Mouse (Mus musculus) intestine, embryonic 14.5 days (tissue): ENCODE measurements at regions not wholly inside any gene's neighbourhood (a gene's known extent, or its start where the extent isn't known, plus 50 kb on each side); places are given as distances from the start of the nearest gene placed in this dataset.

ENCODE experiments used
- ATAC-seq: fragments of 200-750 bp; cut with Nextera tagmentation; replicated peaks from 2 replicates; pipeline ENCODE4 v1.8.0; 2017; ENCODE audit warnings: low read depth, moderate number of reproducible peaks, moderate TSS enrichment, moderate library complexity; ENCODE audit not compliant: low FRiP score, low TSS enrichment
- DNase-seq: peaks from one replicate; pipeline ENCODE4 v3.0.0-alpha.2; 2018; ENCODE audit warnings: low spot score
- H3K27ac ChIP-seq: fragments of 300-500 bp; sonication (generic); 2 replicates; pipeline ENCODE4 v1.5.1; 2014; ENCODE audit warnings: low read depth, mild to moderate bottlenecking, control low read depth
- H3K27me3 ChIP-seq: fragments of 300-500 bp; sonication (generic); replicated peaks from 2 replicates; pipeline ENCODE4 v1.6.1; 2014; ENCODE audit warnings: low read length, control low read depth; ENCODE audit not compliant: control insufficient read depth, insufficient read depth
- H3K36me3 ChIP-seq: fragments of 300-500 bp; sonication (generic); 2 replicates; pipeline ENCODE4 v1.6.1; 2014; ENCODE audit warnings: low read length, control low read depth; ENCODE audit not compliant: control insufficient read depth, insufficient read depth
- H3K4me1 ChIP-seq: fragments of 300-500 bp; sonication (generic); replicated peaks from 2 replicates; pipeline ENCODE4 v1.6.1; 2014; ENCODE audit warnings: low read length, control low read depth, mixed read lengths; ENCODE audit not compliant: control insufficient read depth, insufficient read depth
- H3K4me2 ChIP-seq: fragments of 300-500 bp; sonication (generic); 2 replicates; pipeline ENCODE4 v1.6.1; 2014; ENCODE audit warnings: low read length
- H3K4me3 ChIP-seq: fragments of 300-500 bp; sonication (generic); 2 replicates; pipeline ENCODE4 v1.5.1; 2014; ENCODE audit warnings: low read depth, low read length, control low read depth, mixed read lengths
- H3K9ac ChIP-seq: fragments of 300-500 bp; sonication (generic); 2 replicates; pipeline ENCODE4 v1.6.1; 2014; ENCODE audit warnings: mild to moderate bottlenecking, low read length
- H3K9me3 ChIP-seq: fragments of 300-500 bp; sonication (generic); 2 replicates; pipeline ENCODE4 v1.6.1; 2016; ENCODE audit warnings: low read length, control low read depth; ENCODE audit not compliant: control insufficient read depth
- WGBS: fragments of 180-500 bp; shearing (Covaris S2); extraction: QIAGEN DNeasy Blood & Tissue Kit; methylation state at CpG from one replicate; pipeline ENCODE4 v1.1.7; 2014; 5-methylcytosine and 5-hydroxymethylcytosine counted together

GRCm38 (mm10) chr4:131416209-131416608 lies 421.9 kb downstream of the Ptpru start:
- ATAC-seq (no peak), DNase-seq (no peak)
- H3K27me3 ChIP-seq = no peaks in the 10 kb centered on the region
- H3K4me1 ChIP-seq = no peaks in the 10 kb centered on the region
- H3K36me3 ChIP-seq = no peaks in the 10 kb centered on the region
- no peak overlapping the region for H3K9ac ChIP-seq
- no peak overlapping the region for H3K27ac ChIP-seq
- H3K4me2 ChIP-seq = no peak overlapping the region
- 44% methylated on average over 3 of the region's 3 CpGs for WGBS
- no peaks in the 10 kb centered on the region for H3K9me3 ChIP-seq
- no peak overlapping the region for H3K4me3 ChIP-seq

DNA sequence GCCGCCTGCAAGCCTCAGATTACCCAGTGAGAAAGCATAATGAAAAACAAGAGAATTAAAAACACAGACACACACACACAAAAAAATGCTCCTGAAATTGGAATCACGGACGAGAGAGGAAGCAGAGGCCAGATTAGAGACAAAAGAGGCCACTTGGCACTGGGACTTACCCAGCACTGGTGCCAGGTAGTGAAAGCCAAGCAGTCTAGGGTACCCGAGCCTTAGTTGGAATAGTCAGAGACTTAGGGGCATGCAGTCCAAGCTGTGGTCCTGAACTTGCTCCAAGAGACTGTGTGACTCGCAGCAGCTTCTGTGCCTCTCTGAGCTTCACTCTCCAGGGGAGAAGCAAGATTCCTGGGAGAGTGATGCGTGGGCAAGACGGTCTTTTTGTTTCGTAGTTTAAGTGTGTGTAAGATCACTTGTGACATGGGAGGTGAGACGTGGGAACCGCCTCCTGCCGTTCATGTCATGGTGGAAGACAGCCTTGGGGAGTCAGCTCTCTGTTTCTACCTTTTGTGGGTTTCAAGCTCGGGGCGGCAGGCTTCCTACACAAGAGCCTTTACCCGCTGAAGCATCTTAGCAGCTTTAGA lies 420.8 kb downstream of the Ptpru start:
- DNase-seq = no peak
- Histone ChIP-seq H3K27ac (no peak overlapping the region), H3K9ac (no peak overlapping the region), H3K4me1 (no peaks in the 10 kb centered on the region), H3K4me3 (no peak overlapping the region), H3K9me3 (no peaks in the 10 kb centered on the region), H3K4me2 (no peak overlapping the region), H3K27me3 (no peaks in the 10 kb centered on the region), H3K36me3 (no peaks in the 10 kb centered on the region)
- ATAC-seq = no peak
- 83% methylated on average over 14 of the region's 14 CpGs for WGBS

GRCm38 (mm10) chr4:131425311-131425710 lies 412.8 kb downstream of the Ptpru start:
- 57% methylated on average over 11 of the region's 11 CpGs for WGBS
- Histone ChIP-seq H3K36me3 (no peaks in the 10 kb centered on the region), H3K4me1 (no peaks in the 10 kb centered on the region), H3K4me3 (no peak overlapping the region), H3K27ac (no peak overlapping the region), H3K9ac (no peak overlapping the region), H3K27me3 (no peaks in the 10 kb centered on the region), H3K4me2 (no peak overlapping the region), H3K9me3 (no peaks in the 10 kb centered on the region)
- ATAC-seq = no peak
- DNase-seq = no peak

DNA sequence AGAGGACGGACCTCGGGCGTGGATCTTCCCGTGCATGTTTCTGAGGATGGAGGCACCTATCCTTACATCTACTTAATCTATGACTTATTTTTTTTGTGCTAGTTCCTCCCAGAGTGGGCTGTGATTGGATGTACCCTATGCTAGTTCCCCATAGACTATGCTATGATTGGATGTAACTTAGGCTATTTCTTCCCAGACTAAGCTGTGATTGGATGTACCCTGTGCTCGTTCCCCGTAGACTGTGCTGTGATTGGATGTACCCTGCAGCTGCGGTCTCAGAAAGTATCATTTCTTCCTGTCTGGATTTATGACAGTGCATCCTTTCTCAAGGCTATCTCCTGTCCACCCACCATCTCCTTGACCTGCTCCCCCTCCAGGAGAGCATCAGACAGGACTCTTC lies 410.2 kb downstream of the Ptpru start:
- Histone ChIP-seq H3K9me3 (no peaks in the 10 kb centered on the region), H3K9ac (no peak overlapping the region), H3K4me1 (no peaks in the 10 kb centered on the region), H3K4me3 (no peak overlapping the region), H3K36me3 (no peaks in the 10 kb centered on the region), H3K27ac (no peak overlapping the region), H3K27me3 (no peaks in the 10 kb centered on the region), H3K4me2 (no peak overlapping the region)
- no peak for DNase-seq
- ATAC-seq = no peak
- WGBS = 98% methylated on average over 7 of the region's 7 CpGs

DNA sequence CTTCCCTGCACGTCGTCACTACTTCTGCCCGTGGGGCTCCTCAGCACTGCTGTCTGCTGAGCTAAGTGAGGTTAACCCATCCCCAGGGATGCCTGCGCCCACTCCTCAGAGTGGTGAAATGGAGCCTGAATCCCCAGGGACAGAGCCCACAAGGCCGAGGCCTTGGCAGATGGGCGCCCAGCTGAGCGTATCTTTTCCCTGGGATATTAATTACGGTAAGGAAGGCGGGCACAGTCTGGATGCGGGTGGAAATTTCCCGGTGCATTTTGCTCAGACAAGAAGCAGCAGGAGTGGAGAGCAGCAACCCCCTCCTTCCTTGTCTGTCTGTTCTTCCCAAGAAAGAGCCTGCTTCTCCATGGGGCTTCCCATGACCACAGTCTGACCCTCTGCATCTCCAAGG lies 408.7 kb downstream of the Ptpru start:
- no peak for ATAC-seq
- no peak for DNase-seq
- WGBS = 62% methylated on average over 11 of the region's 11 CpGs
- Histone ChIP-seq H3K9ac (no peak overlapping the region), H3K27ac (no peak overlapping the region), H3K36me3 (no peaks in the 10 kb centered on the region), H3K9me3 (no peaks in the 10 kb centered on the region), H3K4me2 (no peak overlapping the region), H3K4me3 (no peak overlapping the region), H3K27me3 (no peaks in the 10 kb centered on the region), H3K4me1 (no peaks in the 10 kb centered on the region)

DNA sequence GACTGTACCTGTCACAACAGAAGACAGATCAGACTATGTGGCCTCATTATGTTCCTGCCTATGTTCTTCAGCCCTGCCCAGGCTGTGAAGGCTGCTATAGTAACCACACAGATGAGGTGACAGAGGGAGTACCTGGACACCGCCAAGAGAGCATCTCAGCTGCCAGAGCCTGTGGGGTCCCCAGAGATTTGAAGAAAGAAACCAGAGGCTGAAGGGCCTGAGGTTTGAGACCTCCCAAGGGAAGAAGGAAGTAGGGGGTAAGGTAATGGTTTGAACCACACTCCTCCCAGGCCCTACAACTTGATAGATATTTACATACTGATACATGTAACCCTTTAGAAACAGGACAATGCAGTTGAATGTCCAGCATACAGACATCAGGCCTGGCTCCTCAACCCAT lies 407.7 kb downstream of the Ptpru start:
- no peak overlapping the region for H3K4me2 ChIP-seq
- no peaks in the 10 kb centered on the region for H3K36me3 ChIP-seq
- H3K9me3 ChIP-seq = no peaks in the 10 kb centered on the region
- H3K27me3 ChIP-seq = no peaks in the 10 kb centered on the region
- no peak overlapping the region for H3K9ac ChIP-seq
- ATAC-seq (no peak), DNase-seq (no peak)
- WGBS = 72% methylated on average over 1 of the region's 1 CpGs
- no peak overlapping the region for H3K27ac ChIP-seq
- H3K4me1 ChIP-seq = no peaks in the 10 kb centered on the region
- H3K4me3 ChIP-seq = no peak overlapping the region

- Histone ChIP-seq H3K9me3 (no peaks in the 10 kb centered on the region), H3K4me3 (no peak overlapping the region), H3K27me3 (no peaks in the 10 kb centered on the region), H3K36me3 (no peaks in the 10 kb centered on the region), H3K27ac (no peak overlapping the region), H3K4me2 (no peak overlapping the region), H3K9ac (no peak overlapping the region), H3K4me1 (no peaks in the 10 kb centered on the region)
- DNase-seq = peak; percentile 92
- 5% methylated on average over 5 of the region's 5 CpGs for WGBS
- ATAC-seq = 0 out of 2 replicates have a peak, but pooled peaks have one; percentile 40
Measured at GRCm38 (mm10) chr4:131431188-131431587, 406.9 kb downstream of the Ptpru start.

DNA sequence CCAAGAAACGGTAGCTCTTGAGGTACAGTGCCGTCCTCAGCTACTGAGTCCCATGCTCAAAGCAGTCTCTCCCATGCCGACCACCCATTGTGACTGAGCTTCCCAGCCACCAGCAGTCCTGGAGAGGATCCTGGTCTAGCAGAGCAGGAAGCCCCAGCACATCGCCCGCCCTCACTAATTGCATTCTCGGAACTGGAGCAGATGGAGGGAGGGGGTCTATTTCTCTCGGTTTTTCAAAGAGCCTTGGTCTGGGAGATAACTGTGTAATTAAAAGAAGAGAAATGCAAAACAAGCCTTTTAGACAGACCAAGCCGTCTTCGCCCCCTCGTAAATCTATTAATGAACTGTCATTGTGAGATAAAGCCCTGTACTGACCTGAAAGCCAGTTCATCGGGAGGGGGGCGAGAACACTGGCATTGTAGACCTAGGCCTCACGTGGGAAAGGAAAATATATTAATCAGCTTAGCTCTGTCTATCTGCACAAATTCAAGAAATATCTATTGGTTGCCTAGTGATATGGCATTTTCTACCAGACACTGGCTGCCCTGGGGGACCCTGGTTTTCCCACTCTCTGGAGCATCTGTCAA lies 405.4 kb downstream of the Ptpru start:
- H3K4me2 ChIP-seq = no peak overlapping the region
- no peaks in the 10 kb centered on the region for H3K36me3 ChIP-seq
- H3K4me3 ChIP-seq = no peak overlapping the region
- H3K27ac ChIP-seq = no peak overlapping the region
- no peak for ATAC-seq
- no peaks in the 10 kb centered on the region for H3K27me3 ChIP-seq
- H3K9me3 ChIP-seq = no peaks in the 10 kb centered on the region
- 50% methylated on average over 13 of the region's 13 CpGs for WGBS
- DNase-seq = no peak
- no peaks in the 10 kb centered on the region for H3K4me1 ChIP-seq
- no peak overlapping the region for H3K9ac ChIP-seq

- no peak overlapping the region for H3K27ac ChIP-seq
- DNase-seq = no peak
- no peak overlapping the region for H3K4me3 ChIP-seq
- no peak overlapping the region for H3K9ac ChIP-seq
- no peaks in the 10 kb centered on the region for H3K9me3 ChIP-seq
- WGBS = 78% methylated on average over 12 of the region's 12 CpGs
- no peak overlapping the region for H3K4me2 ChIP-seq
- ATAC-seq = no peak
- H3K27me3 ChIP-seq = no peaks in the 10 kb centered on the region
- H3K36me3 ChIP-seq = no peaks in the 10 kb centered on the region
- no peaks in the 10 kb centered on the region for H3K4me1 ChIP-seq
Measured at GRCm38 (mm10) chr4:131435222-131435621, 402.9 kb downstream of the Ptpru start.
